Mouse (Mus musculus): ENCODE data around the gene Mecom. TPM values are rescaled to one million over a fixed set of nuclear protein-coding genes. Genes with fewer than 3 reads are reported as not detected.
A peak's percentile ranks its signal among the peaks of the same experiment; 100 is the strongest.

Gene Mecom
- polyA plus RNA-seq, 1 experiment from 2014 or later: 33.2 TPM

GRCm38 (mm10) chr3:30505741-30506251, 42.0 kb downstream of the Mecom start:
- Histone ChIP-seq H3K36me3 (no peaks in the 10 kb centered on the region), H3K27ac (replicated peaks) (no peak overlapping the region), H3K4me1 (peaks cover 51% of the 10 kb centered on the region), H3K9me3 (no peaks in the 10 kb centered on the region), H3K9ac (replicated peaks) (no peak overlapping the region), H3K27me3 (peaks cover 49% of the 10 kb centered on the region), H3K4me2 (replicated peaks) (peak overlapping the region; percentile 88), H3K4me3 (0 out of 2 replicates have a peak overlapping the region, but pooled peaks have one; percentile 2)
- WGBS: 6% methylated on average over 16 of the region's 16 CpGs
- no peak for ATAC-seq (ENCODE audit: low FRiP score, low read depth)

- Histone ChIP-seq H3K9ac (replicated peaks) (no peak overlapping the region), H3K27me3 (peaks cover 38% of the 10 kb centered on the region), H3K4me1 (peaks cover 42% of the 10 kb centered on the region), H3K4me3 (no peak overlapping the region), H3K4me2 (replicated peaks) (no peak overlapping the region), H3K27ac (replicated peaks) (no peak overlapping the region), H3K36me3 (no peaks in the 10 kb centered on the region), H3K9me3 (no peaks in the 10 kb centered on the region)
- 40% methylated on average over 7 of the region's 7 CpGs for WGBS
- no peak for ATAC-seq (ENCODE audit: low FRiP score, low read depth)
These were observed 43.2 kb downstream of the Mecom start for GRCm38 (mm10) chr3:30504561-30504960.

GRCm38 (mm10) chr3:30503821-30504220, 44.0 kb downstream of the Mecom start:
- ATAC-seq (ENCODE audit: low FRiP score, low read depth): no peak
- no peaks in the 10 kb centered on the region for H3K9me3 ChIP-seq
- no peak overlapping the region for H3K27ac ChIP-seq (replicated peaks)
- peaks cover 31% of the 10 kb centered on the region for H3K27me3 ChIP-seq
- H3K4me1 ChIP-seq: peaks cover 40% of the 10 kb centered on the region
- no peak overlapping the region for H3K9ac ChIP-seq (replicated peaks)
- no peak overlapping the region for H3K4me3 ChIP-seq
- H3K4me2 ChIP-seq (replicated peaks): no peak overlapping the region
- no peaks in the 10 kb centered on the region for H3K36me3 ChIP-seq

DNA sequence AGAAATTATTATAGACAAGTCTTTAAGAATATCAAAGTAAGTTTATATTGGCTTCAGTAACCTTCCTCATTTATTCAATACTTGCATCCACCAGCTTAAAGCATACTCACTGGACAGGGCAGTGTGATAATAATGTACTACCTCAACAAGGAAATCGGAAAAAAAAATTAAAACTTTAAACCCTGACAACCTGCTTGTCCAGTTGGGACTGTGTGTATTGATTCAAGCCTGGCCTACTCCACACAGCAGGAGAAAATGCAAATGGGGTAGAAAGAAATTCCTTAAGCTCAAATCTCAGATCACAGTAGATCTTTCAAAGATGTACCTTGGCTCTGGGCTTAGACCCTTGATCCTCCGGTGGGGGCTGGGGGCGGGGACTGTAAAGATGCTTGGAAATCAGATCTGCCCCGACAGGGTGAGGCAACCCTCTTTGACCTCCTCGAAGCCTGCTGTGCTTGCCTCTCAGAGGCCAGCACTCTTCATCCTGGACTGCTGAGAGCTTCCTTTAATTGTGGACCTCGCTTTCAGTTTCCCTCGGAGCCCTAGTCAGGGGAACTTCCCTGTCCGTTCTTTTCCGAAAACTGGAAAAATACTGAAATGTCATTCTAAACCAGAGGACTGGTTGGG, 49.5 kb downstream of the Mecom start:
- Histone ChIP-seq H3K27ac (replicated peaks) (no peak overlapping the region), H3K9me3 (0 out of 2 replicates have a peak, but pooled peaks cover under 1% of the 10 kb centered on the region)

DNA sequence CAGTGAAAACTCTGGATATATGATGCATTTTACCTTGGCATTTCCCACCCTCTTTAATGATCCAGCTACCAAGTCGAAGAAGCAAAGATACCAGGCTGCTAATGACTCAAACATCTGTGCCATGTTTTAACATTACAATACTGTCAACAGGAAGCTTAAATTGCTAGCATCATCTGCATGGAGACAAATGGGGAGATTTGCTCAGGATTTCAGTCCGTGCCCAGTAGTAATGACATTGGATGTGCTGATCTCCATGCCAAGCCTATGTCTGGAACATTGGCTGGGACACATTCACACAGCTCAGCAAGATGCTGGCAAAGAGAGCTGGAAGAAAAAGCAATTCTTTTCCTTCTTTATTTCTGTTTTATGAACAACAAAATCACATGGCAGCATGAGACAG, 53.4 kb downstream of the Mecom start:
- H3K9me3 ChIP-seq: 0 out of 2 replicates have a peak, but pooled peaks cover 6% of the 10 kb centered on the region
- no peak for ATAC-seq (ENCODE audit: low FRiP score, low read depth)
- 83% methylated on average over 2 of the region's 2 CpGs for WGBS

More for the DNA sequence above, 49.5 kb downstream of the Mecom start:
- 11% methylated on average over 9 of the region's 9 CpGs for WGBS
- no peak for ATAC-seq (ENCODE audit: low FRiP score, low read depth)
- H3K36me3 ChIP-seq: no peaks in the 10 kb centered on the region
- H3K4me2 ChIP-seq (replicated peaks): peak overlapping the region; percentile 15; the same call in 1 of the 2 replicates
- peaks cover 7% of the 10 kb centered on the region; the same call in 1 of the 2 replicates for H3K4me1 ChIP-seq
- H3K9ac ChIP-seq (replicated peaks): no peak overlapping the region
- H3K27me3 ChIP-seq: no peaks in the 10 kb centered on the region
- H3K4me3 ChIP-seq: no peak overlapping the region

GRCm38 (mm10) chr3:30488808-30489207, 59.0 kb downstream of the Mecom start:
- H3K4me1 ChIP-seq: peaks cover under 1% of the 10 kb centered on the region; the same call in 1 of the 2 replicates
- no peak overlapping the region for H3K4me2 ChIP-seq (replicated peaks)
- H3K9ac ChIP-seq (replicated peaks): no peak overlapping the region
- H3K9me3 ChIP-seq: 0 out of 2 replicates have a peak, but pooled peaks cover 6% of the 10 kb centered on the region
- 65% methylated on average over 4 of the region's 4 CpGs for WGBS
- no peak overlapping the region for H3K4me3 ChIP-seq
- 0 out of 2 replicates have a peak, but pooled peaks cover 7% of the 10 kb centered on the region for H3K36me3 ChIP-seq
- H3K27me3 ChIP-seq: no peaks in the 10 kb centered on the region
- H3K27ac ChIP-seq (replicated peaks): no peak overlapping the region
- no peak for ATAC-seq (ENCODE audit: low FRiP score, low read depth)

More for the DNA sequence above, 53.4 kb downstream of the Mecom start:
- Histone ChIP-seq H3K4me3 (no peak overlapping the region), H3K4me1 (peaks cover 7% of the 10 kb centered on the region; the same call in 1 of the 2 replicates), H3K27me3 (no peaks in the 10 kb centered on the region), H3K9ac (replicated peaks) (no peak overlapping the region), H3K36me3 (0 out of 2 replicates have a peak, but pooled peaks cover 4% of the 10 kb centered on the region), H3K4me2 (replicated peaks) (no peak overlapping the region), H3K27ac (replicated peaks) (no peak overlapping the region)

DNA sequence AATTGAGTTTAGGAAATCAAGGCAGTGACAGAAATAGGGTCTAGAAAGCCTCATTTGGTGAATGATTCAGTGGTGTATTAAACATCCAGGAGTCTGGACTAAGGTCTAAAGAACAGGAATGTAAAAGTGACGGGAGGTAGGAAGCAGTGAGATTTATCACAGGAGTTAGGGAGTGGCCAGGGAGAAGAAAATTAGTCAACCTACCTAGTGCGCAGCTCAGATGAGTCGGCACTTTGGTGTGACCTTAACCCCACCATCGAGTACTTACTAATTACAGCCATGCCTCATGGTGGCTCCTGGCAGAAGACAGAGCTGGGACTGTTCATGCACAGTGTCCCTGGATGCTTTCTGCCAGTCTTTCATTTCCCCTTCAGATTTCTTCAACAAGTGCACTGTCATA, 61.4 kb downstream of the Mecom start:
- Histone ChIP-seq H3K9ac (replicated peaks) (no peak overlapping the region), H3K4me3 (no peak overlapping the region), H3K27me3 (no peaks in the 10 kb centered on the region), H3K36me3 (0 out of 2 replicates have a peak, but pooled peaks cover 3% of the 10 kb centered on the region), H3K9me3 (no peaks in the 10 kb centered on the region), H3K27ac (replicated peaks) (no peak overlapping the region), H3K4me1 (peaks cover 14% of the 10 kb centered on the region; the same call in 1 of the 2 replicates), H3K4me2 (replicated peaks) (no peak overlapping the region)
- ATAC-seq (ENCODE audit: low FRiP score, low read depth): no peak
- WGBS: 94% methylated on average over 4 of the region's 4 CpGs

DNA sequence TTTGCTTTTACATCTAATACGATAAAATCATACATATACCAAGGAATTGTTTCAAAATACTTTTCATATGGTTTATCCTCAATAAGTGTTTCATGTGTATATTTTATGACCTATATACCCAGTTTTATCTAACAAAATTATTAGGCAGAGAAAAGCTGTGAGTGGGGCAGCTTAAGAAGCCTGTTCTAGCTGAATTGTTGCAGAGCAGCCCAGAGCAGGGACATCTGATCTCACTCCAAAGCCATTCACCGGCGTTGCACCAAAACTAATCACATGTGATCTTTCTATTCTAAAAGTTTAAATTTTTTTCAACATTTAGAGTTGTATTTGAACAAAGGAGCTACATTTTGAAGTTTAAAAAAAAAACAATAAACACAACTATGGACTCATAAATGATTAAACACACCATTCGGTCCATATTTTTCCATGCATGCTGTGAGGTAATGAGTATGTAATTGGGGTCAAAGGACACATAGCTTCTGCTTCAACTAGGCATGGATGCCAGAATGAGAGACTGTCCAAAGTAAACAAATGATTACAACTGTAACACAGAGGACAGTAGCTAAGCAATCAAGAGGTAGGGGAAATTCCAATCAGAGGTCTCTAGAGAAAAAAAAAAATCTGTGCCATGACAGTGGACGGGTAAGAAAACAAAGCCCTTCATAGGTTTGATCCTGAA, 64.7 kb downstream of the Mecom start:
- no peak overlapping the region for H3K4me2 ChIP-seq (replicated peaks)
- no peak overlapping the region for H3K4me3 ChIP-seq
- H3K27ac ChIP-seq (replicated peaks): 0 out of 2 replicates have a peak overlapping the region, but pooled peaks have one; percentile 15
- 9% methylated on average over 5 of the region's 5 CpGs for WGBS
- no peak overlapping the region for H3K9ac ChIP-seq (replicated peaks)
- peak; percentile 58; the same call in 1 of the 2 replicates for ATAC-seq (ENCODE audit: low FRiP score, low read depth)
- 0 out of 2 replicates have a peak, but pooled peaks cover 3% of the 10 kb centered on the region for H3K36me3 ChIP-seq
- no peaks in the 10 kb centered on the region for H3K9me3 ChIP-seq
- no peaks in the 10 kb centered on the region for H3K27me3 ChIP-seq
- H3K4me1 ChIP-seq: peaks cover 14% of the 10 kb centered on the region; the same call in 1 of the 2 replicates

DNA sequence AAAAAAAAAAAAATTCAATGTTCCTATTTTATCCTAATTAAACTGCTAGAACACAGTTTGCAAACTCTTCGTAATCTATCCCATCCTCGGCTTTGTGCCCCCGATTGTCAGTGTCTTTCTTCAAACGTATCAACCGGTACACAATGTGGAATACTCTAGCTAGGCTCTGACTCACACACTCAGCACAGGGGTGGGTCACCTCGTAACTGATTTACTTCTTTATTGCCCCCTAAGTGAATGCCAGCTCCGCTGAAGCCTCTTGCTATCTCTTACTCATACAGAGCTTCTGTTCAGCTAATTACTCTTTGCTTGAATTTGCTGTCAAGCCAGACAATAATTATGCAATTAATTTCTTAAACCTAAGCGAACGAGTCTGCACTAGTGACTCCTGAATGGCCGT, 66.1 kb downstream of the Mecom start:
- Histone ChIP-seq H3K9ac (replicated peaks) (no peak overlapping the region), H3K27me3 (no peaks in the 10 kb centered on the region), H3K4me2 (replicated peaks) (no peak overlapping the region), H3K36me3 (0 out of 2 replicates have a peak, but pooled peaks cover 3% of the 10 kb centered on the region), H3K4me3 (no peak overlapping the region), H3K9me3 (no peaks in the 10 kb centered on the region), H3K4me1 (peaks cover 14% of the 10 kb centered on the region; the same call in 1 of the 2 replicates), H3K27ac (replicated peaks) (no peak overlapping the region)
- WGBS: 77% methylated on average over 10 of the region's 10 CpGs
- ATAC-seq (ENCODE audit: low FRiP score, low read depth): no peak

- Histone ChIP-seq H3K4me3 (no peak overlapping the region), H3K27ac (replicated peaks) (no peak overlapping the region), H3K27me3 (no peaks in the 10 kb centered on the region), H3K9ac (replicated peaks) (no peak overlapping the region), H3K36me3 (no peaks in the 10 kb centered on the region), H3K9me3 (no peaks in the 10 kb centered on the region), H3K4me1 (peaks cover 14% of the 10 kb centered on the region; the same call in 1 of the 2 replicates), H3K4me2 (replicated peaks) (no peak overlapping the region)
- 73% methylated on average over 6 of the region's 6 CpGs for WGBS
- ATAC-seq (ENCODE audit: low FRiP score, low read depth): no peak
These were observed 67.3 kb downstream of the Mecom start for GRCm38 (mm10) chr3:30480551-30480950.

- Histone ChIP-seq H3K27me3 (no peaks in the 10 kb centered on the region), H3K4me2 (replicated peaks) (no peak overlapping the region), H3K9ac (replicated peaks) (no peak overlapping the region), H3K4me1 (peaks cover 8% of the 10 kb centered on the region; the same call in 1 of the 2 replicates), H3K36me3 (no peaks in the 10 kb centered on the region), H3K27ac (replicated peaks) (no peak overlapping the region), H3K9me3 (no peaks in the 10 kb centered on the region), H3K4me3 (no peak overlapping the region)
- ATAC-seq (ENCODE audit: low FRiP score, low read depth): no peak
- 52% methylated on average over 6 of the region's 6 CpGs for WGBS
These were observed 69.6 kb downstream of the Mecom start for GRCm38 (mm10) chr3:30478252-30478651.

DNA sequence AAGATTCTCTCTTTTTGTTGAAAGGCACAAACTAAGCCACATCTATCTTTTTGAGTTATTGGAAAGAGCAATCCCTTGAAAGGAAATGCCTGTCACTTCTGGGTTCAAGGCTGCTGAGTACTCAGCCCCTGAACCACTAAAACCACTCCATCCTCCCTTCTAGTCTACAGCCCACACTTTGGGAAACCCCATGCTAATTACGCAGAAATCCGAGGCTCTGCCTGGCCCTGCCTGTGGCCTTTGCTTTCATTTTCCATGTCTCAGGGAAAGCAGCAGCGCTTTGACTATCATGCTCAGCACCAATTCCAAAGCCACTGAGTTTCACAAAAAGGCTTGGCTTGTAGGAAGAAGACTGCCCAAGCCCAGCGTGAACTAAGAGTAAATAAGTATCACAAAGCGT, 70.8 kb downstream of the Mecom start:
- no peak for ATAC-seq (ENCODE audit: low FRiP score, low read depth)
- H3K36me3 ChIP-seq: no peaks in the 10 kb centered on the region
- H3K9ac ChIP-seq (replicated peaks): no peak overlapping the region
- 0 out of 2 replicates have a peak, but pooled peaks cover 3% of the 10 kb centered on the region for H3K4me1 ChIP-seq
- H3K4me3 ChIP-seq: no peak overlapping the region
- no peak overlapping the region for H3K4me2 ChIP-seq (replicated peaks)
- no peak overlapping the region for H3K27ac ChIP-seq (replicated peaks)
- H3K27me3 ChIP-seq: no peaks in the 10 kb centered on the region
- no peaks in the 10 kb centered on the region for H3K9me3 ChIP-seq
- 47% methylated on average over 5 of the region's 5 CpGs for WGBS
